Mouse (Mus musculus) CH12.LX (cell line): ENCODE results near the gene Rps11. TPM values are rescaled to one million over a fixed set of nuclear protein-coding genes. Genes with fewer than 3 reads are reported as not detected.

Experiments
- DNase-seq: peaks from one replicate; pipeline ENCODE4 v3.0.0-alpha.2; 2013; ENCODE audit errors: extremely low read depth
- H3K27ac ChIP-seq: 2 replicates; pipeline ENCODE4 v1.5.1; 2012; ENCODE audit warnings: low read depth, mild to moderate bottlenecking, control low read depth, moderate library complexity; ENCODE audit not compliant: insufficient read depth
- H3K27me3 ChIP-seq: replicated peaks from 2 replicates; pipeline ENCODE3; 2012; ENCODE audit warnings: inconsistent platforms
- H3K36me3 ChIP-seq, 2 experiments: replicated peaks in 1 of 2; 2 replicates each; pipeline versions ENCODE3 to v1.6.1; 2012; ENCODE audit warnings: inconsistent platforms in 1 of 2, low read length in 1 of 2, mild to moderate bottlenecking in 1 of 2, mixed read lengths in 1 of 2, moderate library complexity in 1 of 2; ENCODE audit not compliant: control insufficient read depth in 1 of 2, insufficient read depth in 1 of 2
- H3K4me1 ChIP-seq, 2 experiments: 2 replicates each; pipeline ENCODE4 v1.6.1; 2012; ENCODE audit warnings: inconsistent platforms in 1 of 2, moderate library complexity in 1 of 2; ENCODE audit not compliant: insufficient read depth in 2 of 2, control insufficient read depth in 1 of 2
- H3K4me2 ChIP-seq: 2 replicates; pipeline ENCODE4 v1.6.1; 2012; ENCODE audit warnings: low read depth, mild to moderate bottlenecking, control low read depth; ENCODE audit not compliant: poor library complexity, insufficient read depth, severe bottlenecking
- H3K4me3 ChIP-seq, 3 experiments: fragments of 150-350 bp in 1 of 3; sonication (generic) in 1 of 3; replicated peaks in 1 of 3; 2 replicates each; pipeline versions ENCODE3 to v1.5.1; 2011 to 2012; ENCODE audit warnings: low read depth in 2 of 3, low read length in 2 of 3, mild to moderate bottlenecking in 2 of 3, moderate library complexity in 2 of 3, control low read depth in 1 of 3, improper control_type of control experiment in 1 of 3, inconsistent platforms in 1 of 3, mixed read lengths in 1 of 3; ENCODE audit not compliant: poor library complexity in 1 of 3
- H3K79me2 ChIP-seq: replicated peaks from 2 replicates; pipeline ENCODE4 v1.6.1; 2012; ENCODE audit warnings: mild to moderate bottlenecking, moderate library complexity; ENCODE audit not compliant: control insufficient read depth, poor library complexity, insufficient read depth, severe bottlenecking; ENCODE audit errors: extremely low read depth
- H3K9ac ChIP-seq: 2 replicates; pipeline ENCODE4 v1.6.1; 2012; ENCODE audit warnings: low read depth, mild to moderate bottlenecking, control low read depth, moderate library complexity; ENCODE audit not compliant: insufficient read depth
- H3K9me3 ChIP-seq: replicated peaks from 2 replicates; pipeline ENCODE3; 2012; ENCODE audit warnings: low read length, inconsistent platforms, mixed read lengths
- ELF1 ChIP-seq: IDR thresholded peaks from 2 replicates; pipeline ENCODE4 v1.6.1; 2014; ENCODE audit warnings: low read depth, mild to moderate bottlenecking, inconsistent platforms, low read length, improper control_type of control experiment
- EP300 ChIP-seq: IDR thresholded peaks from 2 replicates; pipeline ENCODE4 v1.6.1; 2011; ENCODE audit warnings: low read length, improper control_type of control experiment
- HCFC1 ChIP-seq: IDR thresholded peaks from 2 replicates; pipeline ENCODE4 v1.6.1; 2012; ENCODE audit warnings: low read depth, mild to moderate bottlenecking, inconsistent platforms, low read length, improper control_type of control experiment
- JUND ChIP-seq: conservative IDR thresholded peaks from 2 replicates; pipeline ENCODE4 v1.6.1; 2011; ENCODE audit warnings: low read depth, low read length, improper control_type of control experiment
- MAFK ChIP-seq: IDR thresholded peaks from 2 replicates; pipeline ENCODE4 v1.6.1; 2011; ENCODE audit warnings: low read length, improper control_type of control experiment; ENCODE audit not compliant: insufficient replicate concordance
- MAX ChIP-seq: IDR thresholded peaks from 2 replicates; pipeline ENCODE4 v1.6.1; 2011; ENCODE audit warnings: low read length, improper control_type of control experiment
- MAZ ChIP-seq: IDR thresholded peaks from 2 replicates; pipeline ENCODE4 v1.6.1; 2012; ENCODE audit warnings: low read depth, mild to moderate bottlenecking, inconsistent platforms, low read length, improper control_type of control experiment, moderate library complexity
- MEF2A ChIP-seq: IDR thresholded peaks from 2 replicates; pipeline ENCODE4 v1.6.1; 2014; ENCODE audit warnings: low read depth, mild to moderate bottlenecking, inconsistent platforms, low read length, improper control_type of control experiment, borderline replicate concordance
- NRF1 ChIP-seq: IDR thresholded peaks from 2 replicates; pipeline ENCODE4 v1.6.1; 2014; ENCODE audit warnings: low read depth, mild to moderate bottlenecking, inconsistent platforms, low read length, improper control_type of control experiment, moderate library complexity
- PAX5 ChIP-seq: IDR thresholded peaks from 2 replicates; pipeline ENCODE4 v1.6.1; 2012; ENCODE audit warnings: low read length, inconsistent platforms, mixed read lengths
- POLR2A ChIP-seq: IDR thresholded peaks from 2 replicates; pipeline ENCODE4 v1.6.1; 2011; ENCODE audit warnings: low read depth, mild to moderate bottlenecking, improper control_type of control experiment, low read length
- POLR2AphosphoS2 ChIP-seq: IDR thresholded peaks from 2 replicates; pipeline ENCODE4 v1.6.1; 2011; ENCODE audit warnings: low read depth, low read length, improper control_type of control experiment
- RAD21 ChIP-seq: IDR thresholded peaks from 2 replicates; pipeline ENCODE4 v1.6.1; 2011; ENCODE audit warnings: low read depth, mild to moderate bottlenecking, low read length, improper control_type of control experiment, moderate library complexity
- RCOR1 ChIP-seq: conservative IDR thresholded peaks from 2 replicates; pipeline ENCODE4 v1.6.1; 2012; ENCODE audit warnings: low read depth, mild to moderate bottlenecking, inconsistent platforms, low read length, improper control_type of control experiment
- TBP ChIP-seq: conservative IDR thresholded peaks from 2 replicates; pipeline ENCODE4 v1.6.1; 2011; ENCODE audit warnings: low read depth, low read length, improper control_type of control experiment
- TCF12 ChIP-seq: IDR thresholded peaks from 2 replicates; pipeline ENCODE4 v1.6.1; 2014; ENCODE audit warnings: low read depth, mild to moderate bottlenecking, inconsistent platforms, low read length, improper control_type of control experiment
- UBTF ChIP-seq: IDR thresholded peaks from 2 replicates; pipeline ENCODE4 v1.6.1; 2012; ENCODE audit warnings: low read depth, mild to moderate bottlenecking, inconsistent platforms, low read length, improper control_type of control experiment, moderate library complexity
- USF1 ChIP-seq: IDR thresholded peaks from 2 replicates; pipeline ENCODE4 v1.6.1; 2014; ENCODE audit warnings: low read depth, mild to moderate bottlenecking, inconsistent platforms, low read length, improper control_type of control experiment
- USF2 ChIP-seq: conservative IDR thresholded peaks from 2 replicates; pipeline ENCODE4 v1.6.1; 2011; ENCODE audit warnings: low read depth, low read length, improper control_type of control experiment
- ZKSCAN1 ChIP-seq: IDR thresholded peaks from 2 replicates; pipeline ENCODE4 v1.6.1; 2012; ENCODE audit warnings: low read depth, inconsistent platforms, low read length, improper control_type of control experiment, borderline replicate concordance
- dilution Hi-C: fragments of 300-500 bp; cut with MboI; formaldehyde crosslinking; loops from 2 replicates; pipeline ENCODE4 v1.14.3; 2020; ENCODE audit warnings: low sequenced_read_pairs; ENCODE audit not compliant: extremely low pct_unique_long_range_greater_than_20kb, extremely low pct_ligation_motif_present
- in situ Hi-C: fragments of 300-500 bp; cut with MboI; formaldehyde crosslinking; loops from 3 replicates; pipeline ENCODE4 v1.14.3; 2019; ENCODE audit warnings: low sequenced_read_pairs, low pct_ligation_motif_present, low pct_unique_long_range_greater_than_20kb, mixed read lengths
- polyA plus RNA-seq: library from polyadenylated mRNA; unstranded; fragments of >175 nt; gene quantifications from 2 replicates; pipeline ENCODE4 v1.2.1, GENCODE M21; 2012; ENCODE audit warnings: low read depth; ENCODE audit not compliant: insufficient read length
- total RNA-seq, 2 experiments: library from RNA; depleted of rRNA; stranded (reverse); fragments of 300-350 nt in 1 of 2; fragments of >200 nt in 1 of 2; gene quantifications; 2 replicates each; pipeline ENCODE4 v1.2.3; 2012 to 2014

Rps11 gene
- total and polyA plus RNA-seq, 3 experiments, result 898 to 1,839 (median 1,699) TPM

DNA sequence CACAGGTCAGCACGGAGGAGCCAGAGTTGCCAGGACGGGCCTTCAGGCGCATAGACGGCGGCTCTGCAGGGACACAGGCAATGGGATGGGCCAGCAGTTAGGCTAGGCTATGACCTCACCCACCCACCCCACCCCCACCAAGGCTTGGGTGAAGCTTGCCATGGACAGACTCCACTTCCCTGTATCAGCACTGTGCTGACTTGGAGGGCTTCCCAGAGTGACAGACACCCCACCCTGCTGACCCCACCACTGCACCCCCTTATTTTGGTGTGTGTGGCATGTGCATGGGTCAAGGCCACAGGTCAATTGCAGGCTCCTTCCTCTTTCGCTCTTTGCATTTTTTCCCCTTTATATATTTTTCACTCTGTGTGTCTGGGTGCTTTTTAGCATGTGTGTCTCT, 28.9 kb downstream of the Rps11 start:
- dilution Hi-C loops, result no loop called here
- in situ Hi-C loops, result no loop called here
- Histone ChIP-seq H3K9ac (no peak overlapping the region), H3K4me2 (no peak overlapping the region), H3K79me2 (no peaks in the 10 kb centered on the region), H3K27ac (no peak overlapping the region), H3K4me1 (peaks cover 3 to 25% of the 10 kb centered on the region in 2 experiments), H3K9me3 (no peaks in the 10 kb centered on the region), H3K4me3 (no peak overlapping the region), H3K27me3 (no peaks in the 10 kb centered on the region), H3K36me3 (no peaks in the 10 kb centered on the region)
- no peak for DNase-seq
- TF ChIP-seq RCOR1, result no peak
- TF ChIP-seq MAFK, result no peak

DNA sequence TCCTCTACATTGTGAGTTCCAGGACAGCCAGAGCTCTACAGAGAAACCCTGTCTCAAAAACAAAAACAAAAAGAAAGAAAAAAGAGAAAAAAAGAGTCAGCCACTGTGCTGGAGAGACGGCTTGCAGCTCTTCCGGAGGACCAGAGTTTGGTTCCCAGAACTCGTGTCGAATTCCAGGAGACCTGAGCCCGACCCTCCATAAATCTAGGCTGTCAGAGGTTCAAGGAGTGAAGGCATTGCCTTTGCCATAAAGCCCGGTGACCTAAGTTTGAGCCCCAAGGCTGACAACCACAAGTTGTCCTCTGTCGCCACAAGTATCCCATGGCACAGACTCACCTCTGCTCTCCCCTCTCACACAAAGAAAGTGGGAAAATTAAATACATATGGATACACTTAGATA, 30.1 kb downstream of the Rps11 start:
- in situ Hi-C loops, result no loop called here
- Histone ChIP-seq H3K27ac (no peak overlapping the region), H3K36me3 (no peaks in the 10 kb centered on the region), H3K4me3 (no peak overlapping the region), H3K9me3 (no peaks in the 10 kb centered on the region), H3K9ac (no peak overlapping the region), H3K4me2 (no peak overlapping the region), H3K27me3 (no peaks in the 10 kb centered on the region), H3K4me1 (peaks cover 3 to 28% of the 10 kb centered on the region in 2 experiments), H3K79me2 (no peaks in the 10 kb centered on the region)
- dilution Hi-C loops, result no loop called here
- TF ChIP-seq RAD21 (no peak), USF2 (no peak), USF1 (no peak), RCOR1 (no peak), NRF1 (no peak), JUND (no peak), MAZ (no peak), POLR2A (no peak), HCFC1 (no peak), MEF2A (no peak), POLR2AphosphoS2 (no peak), MAFK (no peak), EP300 (no peak), ELF1 (no peak), MAX (no peak), TBP (no peak), TCF12 (no peak), PAX5 (no peak), UBTF (no peak), ZKSCAN1 (no peak)
- no peak for DNase-seq
